Mouse (Mus musculus) myocyte (in vitro differentiated cells): ENCODE data around the gene Faiml. TPM values are rescaled to one million over a fixed set of nuclear protein-coding genes. Genes with fewer than 3 reads are reported as not detected.

ENCODE experiments used
- H3K27me3 ChIP-seq: one replicate; pipeline ENCODE4 v1.6.1; 2011; ENCODE audit not compliant: control insufficient read depth, insufficient read depth, insufficient read length
- H3K36me3 ChIP-seq: one replicate; pipeline ENCODE4 v1.6.1; 2011; ENCODE audit not compliant: control insufficient read depth, insufficient read depth
- H3K4me2 ChIP-seq: one replicate; pipeline ENCODE4 v1.6.1; 2011; ENCODE audit warnings: low read depth, control low read depth
- H3K4me3 ChIP-seq: one replicate; pipeline ENCODE4 v1.5.1; 2011; ENCODE audit warnings: mild to moderate bottlenecking, control low read depth, moderate library complexity
- H3K79me2 ChIP-seq: one replicate; pipeline ENCODE4 v1.6.1; 2011; ENCODE audit not compliant: control insufficient read depth, insufficient read depth
- H3ac ChIP-seq: one replicate; pipeline ENCODE4 v1.6.1; 2011; ENCODE audit not compliant: control insufficient read depth, insufficient read length
- CEBPB ChIP-seq: IDR thresholded peaks from 2 replicates; pipeline ENCODE4 v1.6.1; 2011; ENCODE audit warnings: mild to moderate bottlenecking, moderate library complexity; ENCODE audit not compliant: poor library complexity, insufficient read depth, severe bottlenecking
- E2F4 ChIP-seq: IDR thresholded peaks from one replicate; pipeline ENCODE4 v1.6.1; 2011; ENCODE audit warnings: mild to moderate bottlenecking, control low read depth, moderate library complexity; ENCODE audit not compliant: insufficient read depth
- MAX ChIP-seq: IDR thresholded peaks from one replicate; pipeline ENCODE4 v1.6.1; 2011; ENCODE audit warnings: low read depth, mild to moderate bottlenecking, control low read depth
- MYOD1 ChIP-seq, 3 experiments: IDR thresholded peaks; one replicate each; pipeline ENCODE4 v1.6.1; 2011; ENCODE audit warnings: control low read depth in 2 of 3, low read depth in 2 of 3, mild to moderate bottlenecking in 2 of 3, moderate library complexity in 1 of 3; ENCODE audit not compliant: insufficient read length in 2 of 3, control insufficient read depth in 1 of 3
- MYOG ChIP-seq, 3 experiments: IDR thresholded peaks; one replicate each; pipeline ENCODE4 v1.6.1; 2011; ENCODE audit warnings: control low read depth in 2 of 3, low read depth in 2 of 3, mild to moderate bottlenecking in 2 of 3; ENCODE audit not compliant: insufficient read length in 2 of 3, control insufficient read depth in 1 of 3, insufficient read depth in 1 of 3
- POLR2A ChIP-seq: IDR thresholded peaks from one replicate; pipeline ENCODE4 v1.6.1; 2011; ENCODE audit warnings: low read depth, mild to moderate bottlenecking, control low read depth, moderate library complexity; ENCODE audit not compliant: insufficient read length
- POLR2AphosphoS2 ChIP-seq: IDR thresholded peaks from one replicate; pipeline ENCODE4 v1.6.1; 2011; ENCODE audit warnings: low read depth, control low read depth; ENCODE audit not compliant: insufficient read length
- REST ChIP-seq: IDR thresholded peaks from one replicate; pipeline ENCODE4 v1.6.1; 2011; ENCODE audit warnings: mild to moderate bottlenecking, control low read depth, moderate library complexity; ENCODE audit not compliant: insufficient read depth, insufficient read length
- SRF ChIP-seq: IDR thresholded peaks from one replicate; pipeline ENCODE4 v1.6.1; 2011; ENCODE audit warnings: low read depth; ENCODE audit not compliant: control insufficient read depth, insufficient read length
- TCF12 ChIP-seq: IDR thresholded peaks from one replicate; pipeline ENCODE4 v1.6.1; 2011; ENCODE audit warnings: mild to moderate bottlenecking, control low read depth; ENCODE audit not compliant: poor library complexity, insufficient read depth, severe bottlenecking
- TCF3 ChIP-seq: IDR thresholded peaks from one replicate; pipeline ENCODE4 v1.6.1; 2011; ENCODE audit warnings: low read depth, control low read depth; ENCODE audit not compliant: insufficient read length
- USF1 ChIP-seq: IDR thresholded peaks from one replicate; pipeline ENCODE4 v1.6.1; 2011; ENCODE audit warnings: low read depth, mild to moderate bottlenecking, control low read depth, moderate library complexity
- polyA plus RNA-seq: library from polyadenylated mRNA; unstranded; fragments of >200 nt; fragmentation: generic; extraction: Trizol; gene quantifications from one replicate; pipeline ENCODE4 v1.2.1, GENCODE M21; 2012; ENCODE audit warnings: missing spikeins

Faiml gene
- polyA plus RNA-seq = not detected

DNA sequence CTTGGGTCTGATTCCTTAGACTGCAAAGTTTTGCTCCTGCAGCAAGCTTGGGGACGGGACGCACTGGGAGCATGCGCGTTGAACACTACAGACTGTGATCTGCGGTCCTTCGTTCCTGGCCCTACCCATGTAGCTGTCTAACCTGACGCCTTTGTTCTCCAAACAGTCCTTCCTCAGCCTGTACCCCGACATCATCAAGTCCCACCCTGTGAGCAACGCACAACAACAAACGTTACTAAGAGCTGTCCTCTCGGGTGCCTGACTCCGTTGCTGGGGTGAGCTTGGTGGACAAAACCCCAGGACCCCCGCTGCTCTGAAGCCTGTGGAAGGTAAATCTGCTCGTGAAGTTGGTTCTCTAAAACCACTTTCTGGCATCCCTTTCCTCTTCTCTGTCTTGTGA lies at the start of gene Faiml:
Faiml (minus strand) TSS at position 101 of the 400 bp plus-strand sequence.
- Histone ChIP-seq H3K27me3 (no peaks in the 10 kb centered on the region), H3ac (no peak within 1 kb of the TSS), H3K36me3 (no peaks in the 10 kb centered on the region), H3K4me2 (no peak within 1 kb of the TSS), H3K79me2 (no peaks in the 10 kb centered on the region), H3K4me3 (no peak within 1 kb of the TSS)
- TF ChIP-seq POLR2AphosphoS2 = no peak
- no peak for TF ChIP-seq CEBPB

DNA sequence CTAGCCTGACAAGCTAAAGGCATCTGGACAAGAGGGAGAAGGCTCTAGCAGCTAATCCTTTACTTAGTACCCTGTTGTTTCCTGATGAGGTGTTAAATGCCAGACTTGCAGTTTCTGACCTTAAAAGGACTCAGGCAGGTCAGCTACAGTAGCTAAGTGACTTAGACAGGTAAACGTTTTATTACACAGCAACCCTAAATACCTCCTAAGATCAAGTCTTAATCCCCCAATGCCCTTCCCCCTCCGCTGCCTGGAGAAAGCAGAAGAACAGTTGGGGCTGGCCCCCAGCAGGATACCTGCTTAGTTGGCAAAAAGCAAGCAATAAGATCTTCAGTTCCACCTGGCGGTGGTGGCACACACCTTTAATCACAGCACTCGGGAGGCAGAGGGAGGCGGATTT lies 21.9 kb upstream of the Faiml start:
- H3K27me3 ChIP-seq = no peaks in the 10 kb centered on the region
- H3K4me3 ChIP-seq = no peak overlapping the region
- H3K79me2 ChIP-seq = no peaks in the 10 kb centered on the region
- H3ac ChIP-seq = no peak overlapping the region
- peaks cover 6% of the 10 kb centered on the region for H3K36me3 ChIP-seq
- no peak overlapping the region for H3K4me2 ChIP-seq
- TF ChIP-seq MYOG (IDR thresholded peaks at IDR 0.05; ENCODE audit: control insufficient read depth in 1 of 3, insufficient read depth in 1 of 3, insufficient read length in 2 of 3, low read depth in 2 of 3) = no peak
- no peak for TF ChIP-seq MYOD1 (IDR thresholded peaks at IDR 0.05; ENCODE audit: control insufficient read depth in 1 of 3, insufficient read length in 2 of 3, low read depth in 2 of 3)
- TF ChIP-seq TCF12 = no peak
- no peak for TF ChIP-seq REST
- TF ChIP-seq E2F4 = no peak

DNA sequence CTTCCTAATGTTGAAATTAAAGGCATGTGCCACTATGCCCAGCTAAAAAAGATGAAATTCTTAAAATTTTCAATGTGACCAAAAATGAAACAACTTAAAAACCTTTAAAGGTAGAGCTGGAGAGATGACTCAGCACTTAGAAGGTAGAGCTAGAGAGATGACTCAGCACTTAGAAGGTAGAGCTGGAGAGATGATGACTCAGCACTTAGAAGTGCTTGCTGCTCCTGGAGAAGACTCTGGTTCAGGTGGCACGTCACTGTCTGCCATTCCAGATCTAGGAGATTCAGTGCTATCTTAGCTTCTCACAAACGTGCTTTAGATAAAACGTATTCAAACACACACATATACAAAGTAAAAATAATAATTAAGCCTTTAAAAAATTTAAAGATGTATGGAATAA lies 19.8 kb upstream of the Faiml start:
- Histone ChIP-seq H3K4me3 (no peak overlapping the region), H3K36me3 (peaks cover under 1% of the 10 kb centered on the region), H3K4me2 (no peak overlapping the region), H3K79me2 (no peaks in the 10 kb centered on the region), H3ac (no peak overlapping the region), H3K27me3 (no peaks in the 10 kb centered on the region)
- TF ChIP-seq TCF12 = no peak

DNA sequence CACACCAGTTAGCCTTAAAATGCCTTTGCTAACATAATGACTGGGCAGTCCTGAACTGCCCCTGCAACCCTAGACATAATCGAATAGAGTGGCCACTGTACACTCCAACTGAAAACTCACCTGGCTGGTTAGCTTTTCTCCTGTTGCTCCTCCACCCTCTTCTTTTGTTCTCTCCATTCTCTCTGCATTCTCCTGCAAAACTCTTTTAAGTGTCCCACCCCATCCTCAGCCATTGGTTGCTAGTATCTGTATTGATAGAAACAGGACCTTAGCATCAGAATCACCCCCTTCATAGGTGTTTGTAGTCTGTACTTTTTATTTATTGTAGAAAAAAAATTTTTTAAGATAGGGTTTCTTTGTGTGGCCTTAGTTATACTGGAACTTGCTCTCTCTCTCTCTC lies 19.2 kb upstream of the Faiml start:
- TF ChIP-seq MYOG (IDR thresholded peaks at IDR 0.05; ENCODE audit: control insufficient read depth in 1 of 3, insufficient read depth in 1 of 3, insufficient read length in 2 of 3, low read depth in 2 of 3) = no peak
- no peak for TF ChIP-seq TCF3
- no peak for TF ChIP-seq MYOD1 (IDR thresholded peaks at IDR 0.05; ENCODE audit: control insufficient read depth in 1 of 3, insufficient read length in 2 of 3, low read depth in 2 of 3)
- TF ChIP-seq TCF12 = no peak
- no peak for TF ChIP-seq USF1
- no peak for TF ChIP-seq POLR2A
- TF ChIP-seq REST = no peak
- TF ChIP-seq E2F4 = no peak
- no peak for TF ChIP-seq CEBPB
- no peak for TF ChIP-seq MAX
- TF ChIP-seq POLR2AphosphoS2 = no peak
- Histone ChIP-seq H3K4me3 (no peak overlapping the region), H3K79me2 (no peaks in the 10 kb centered on the region), H3K27me3 (no peaks in the 10 kb centered on the region), H3ac (no peak overlapping the region), H3K4me2 (no peak overlapping the region), H3K36me3 (no peaks in the 10 kb centered on the region)

GRCm38 (mm10) chr9:99253861-99254260 lies 16.8 kb upstream of the Faiml start:
- TF ChIP-seq POLR2AphosphoS2 (no peak), USF1 (no peak), TCF3 (no peak), TCF12 (no peak), POLR2A (no peak), REST (no peak)
- Histone ChIP-seq H3K79me2 (no peaks in the 10 kb centered on the region), H3K4me3 (no peak overlapping the region), H3K36me3 (no peaks in the 10 kb centered on the region), H3K27me3 (no peaks in the 10 kb centered on the region), H3ac (no peak overlapping the region), H3K4me2 (no peak overlapping the region)

GRCm38 (mm10) chr9:99248906-99249305 lies 11.9 kb upstream of the Faiml start:
- Histone ChIP-seq H3K4me2 (no peak overlapping the region), H3ac (no peak overlapping the region), H3K27me3 (no peaks in the 10 kb centered on the region), H3K36me3 (no peaks in the 10 kb centered on the region), H3K4me3 (no peak overlapping the region), H3K79me2 (no peaks in the 10 kb centered on the region)
- no peak for TF ChIP-seq SRF
- TF ChIP-seq REST = no peak
- no peak for TF ChIP-seq MYOG (IDR thresholded peaks at IDR 0.05; ENCODE audit: control insufficient read depth in 1 of 3, insufficient read depth in 1 of 3, insufficient read length in 2 of 3, low read depth in 2 of 3)
- no peak for TF ChIP-seq POLR2AphosphoS2
- no peak for TF ChIP-seq E2F4
- TF ChIP-seq TCF3 = no peak
- no peak for TF ChIP-seq USF1
- TF ChIP-seq POLR2A = no peak
- no peak for TF ChIP-seq MAX
- TF ChIP-seq MYOD1 (IDR thresholded peaks at IDR 0.05; ENCODE audit: control insufficient read depth in 1 of 3, insufficient read length in 2 of 3, low read depth in 2 of 3) = no peak
- no peak for TF ChIP-seq CEBPB
- no peak for TF ChIP-seq TCF12
